Comparison of ENCODE assay signal across 9 mouse cellular contexts in genomic region chr2:152399122-152399542, GRCm38 (mm10). TPM values are rescaled to one million over a fixed set of nuclear protein-coding genes. Genes with fewer than 3 reads are reported as not detected.
A peak's percentile ranks its signal among the peaks of the same experiment; 100 is the strongest.
DNase-seq lines count a peak whose midpoint lies in the region; ATAC-seq and TF ChIP-seq lines count a peak whose summit lies in the region.
"Had no signal": no experiment of that assay in that cellular context is flagged by ENCODE, and none has a peak within 500 bp of the region (broad histone marks: within the 10 kb centered on the region; RNA-seq: fewer than 3 reads in every experiment).

No protein-coding gene starts in this region.

- peaks cover 8 to 27% of the 10 kb centered on the region in 2 experiments for H3K4me1 ChIP-seq in heart, embryonic 14.5 days (ENCODE audit: control insufficient read depth in 2 of 2, insufficient read depth in 2 of 2, low read length in 2 of 2)
- peaks cover 41% of the 10 kb centered on the region for H3K4me1 ChIP-seq in G1E (ENCODE audit: insufficient read depth, low read depth, low read length)
- peaks cover 24% of the 10 kb centered on the region for H3K4me1 ChIP-seq in forebrain, embryonic 16.5 days (replicated peaks; ENCODE audit: control insufficient read depth, insufficient read depth, low read length)
- H3K4me1 ChIP-seq in liver, postnatal 0 days (ENCODE audit: insufficient read depth) = peaks cover 23% of the 10 kb centered on the region

- H3K4me2 ChIP-seq in heart, embryonic 14.5 days (ENCODE audit: low read length) = peak overlapping the region; percentile 97
- peak overlapping the region; percentile 83 for H3K4me2 ChIP-seq in forebrain, embryonic 16.5 days (ENCODE audit: low read length)
- peak overlapping the region; percentile 90 for H3K4me2 ChIP-seq in liver, postnatal 0 days (ENCODE audit: low read depth, low read length)

- peak overlapping the region; percentile 99 for H3K9ac ChIP-seq in heart, embryonic 14.5 days (ENCODE audit: low read length)
- H3K9ac ChIP-seq in forebrain, embryonic 16.5 days (replicated peaks; ENCODE audit: low read depth, low read length) = peak overlapping the region; percentile 97
- H3K9ac ChIP-seq in liver, postnatal 0 days (replicated peaks) = peak overlapping the region; percentile 56

- H3K27ac ChIP-seq in heart, embryonic 14.5 days (replicated peaks in 1 of 2; ENCODE audit: control insufficient read depth in 1 of 2, insufficient read depth in 1 of 2, low read depth in 2 of 2, low read length in 2 of 2) = peak overlapping the region; percentile 97 to 100
- H3K27ac ChIP-seq in forebrain, embryonic 16.5 days (ENCODE audit: low read length) = peak overlapping the region; percentile 100
- peak overlapping the region; percentile 42 for H3K27ac ChIP-seq in liver, postnatal 0 days (ENCODE audit: low read depth)

- no peak for DNase-seq in heart, adult 9 months (ENCODE audit: low spot score in 2 of 2)
- no peak for DNase-seq in G1E (ENCODE audit: low spot score)
- DNase-seq in liver, postnatal 0 days = no peak
- DNase-seq in Muller cell, postnatal 12 days (ENCODE audit: inconsistent ontology term) = no peak
- DNase-seq in adrenal gland, postnatal 14 days = no peak
- DNase-seq in urinary bladder, postnatal 14 days (ENCODE audit: low spot score) = no peak

- H3K4me3 ChIP-seq in heart, embryonic 14.5 days (ENCODE audit: control insufficient read depth in 1 of 2, insufficient read depth in 1 of 2, low read depth in 1 of 2, low read length in 2 of 2) = peak overlapping the region; percentile 95 to 99
- peak overlapping the region; percentile 79 for H3K4me3 ChIP-seq in G1E (ENCODE audit: low read depth, low read length)
- peak overlapping the region; percentile 84 for H3K4me3 ChIP-seq in forebrain, embryonic 16.5 days (replicated peaks; ENCODE audit: low read length)
- H3K4me3 ChIP-seq in liver, postnatal 0 days (ENCODE audit: low read depth, low read length) = peak overlapping the region; percentile 73

- ATAC-seq in heart, embryonic 14.5 days (ENCODE audit: insufficient number of reproducible peaks, insufficient read depth, low FRiP score, low read depth) = no peak
- no peak for ATAC-seq in G1E (ENCODE audit: extremely low read depth, insufficient number of reproducible peaks, low FRiP score, poor library complexity, severe bottlenecking)
- peak; percentile 13 for ATAC-seq in forebrain, embryonic 16.5 days
- no peak for ATAC-seq in liver, postnatal 0 days

- H3K27me3 ChIP-seq in heart, embryonic 14.5 days (ENCODE audit: control insufficient read depth, insufficient read depth, low read length) = no peaks in the 10 kb centered on the region
- H3K27me3 ChIP-seq in G1E (ENCODE audit: insufficient read depth, low read length) = peaks cover 31% of the 10 kb centered on the region
- no peaks in the 10 kb centered on the region for H3K27me3 ChIP-seq in forebrain, embryonic 16.5 days (replicated peaks; ENCODE audit: control insufficient read depth, insufficient read depth, low read length)
- no peaks in the 10 kb centered on the region for H3K27me3 ChIP-seq in liver, postnatal 0 days (ENCODE audit: insufficient read depth, low read length)

- no peak for TF ChIP-seq EP300 in liver, postnatal 0 days (IDR thresholded peaks at IDR 0.05; ENCODE audit: low read depth)

- peaks cover 13% of the 10 kb centered on the region for H3K36me3 ChIP-seq in heart, embryonic 14.5 days (ENCODE audit: control insufficient read depth, insufficient read depth, low read length)
- H3K36me3 ChIP-seq in G1E (replicated peaks) = peaks cover 13% of the 10 kb centered on the region
- H3K36me3 ChIP-seq in forebrain, embryonic 16.5 days (ENCODE audit: control insufficient read depth, insufficient read depth) = no peaks in the 10 kb centered on the region
- no peaks in the 10 kb centered on the region for H3K36me3 ChIP-seq in liver, postnatal 0 days (replicated peaks; ENCODE audit: insufficient read depth, low read length)

- no peak for TF ChIP-seq CTCF in G1E (IDR thresholded peaks at IDR 0.05; ENCODE audit: low read depth, low read length)
- TF ChIP-seq CTCF in liver, postnatal 0 days (IDR thresholded peaks at IDR 0.05; ENCODE audit: low read depth) = no peak

- H3K9me3 ChIP-seq in heart, embryonic 14.5 days (ENCODE audit: control insufficient read depth, low read length) = no peaks in the 10 kb centered on the region
- H3K9me3 ChIP-seq in G1E (replicated peaks) = peaks cover 20% of the 10 kb centered on the region
- no peaks in the 10 kb centered on the region for H3K9me3 ChIP-seq in forebrain, embryonic 16.5 days (ENCODE audit: control insufficient read depth, low read length)
- no peaks in the 10 kb centered on the region for H3K9me3 ChIP-seq in liver, postnatal 0 days (ENCODE audit: low read length)

- 1% methylated on average over 13 of the region's 13 CpGs for WGBS in heart, embryonic 14.5 days
- under 1% methylated on average over 13 of the region's 13 CpGs for WGBS in forebrain, embryonic 16.5 days
- 9% methylated on average over 13 of the region's 13 CpGs for WGBS in liver, postnatal 0 days (ENCODE audit: insufficient replicate concordance)

RNA-seq across cellular contexts. Expression of gene Sox12, which starts 1.3 kb away (rescaled TPM):
- 13.1 and 15.0 TPM in 2 replicates for polyA plus RNA-seq in heart, embryonic 14.5 days (2014; fragmentation: Nextera tagmentation; extraction: Ambion mirVana)
- total RNA-seq in G1E (2014; fragmentation: Nextera tagmentation) (29.4 and 34.4 TPM in 2 replicates), G1E (2017) (0.98 and 1.7 TPM in 2 replicates)
- polyA plus RNA-seq in G1E (2012) = 60.0 and 62.8 TPM in 2 replicates
- 15.8 and 16.8 TPM in 2 replicates for polyA plus RNA-seq in forebrain, embryonic 16.5 days (2015; fragmentation: Nextera tagmentation; extraction: Ambion mirVana)
- polyA plus RNA-seq in liver, postnatal 0 days (2015; fragmentation: Nextera tagmentation; extraction: Ambion mirVana) = 1.2 and 1.3 TPM in 2 replicates
- total RNA-seq in adrenal gland, postnatal 14 days (2021) = 14.7 and 16.0 TPM in 2 replicates

RNA-seq across cellular contexts. Expression of gene Zcchc3, which starts 15.7 kb away (rescaled TPM):
- 35.7 and 36.1 TPM in 2 replicates for polyA plus RNA-seq in heart, embryonic 14.5 days (2014; fragmentation: Nextera tagmentation; extraction: Ambion mirVana)
- total RNA-seq in G1E (2014; fragmentation: Nextera tagmentation) (21.1 and 23.7 TPM in 2 replicates), G1E (2017) (12.4 and 12.9 TPM in 2 replicates)
- 21.8 and 22.8 TPM in 2 replicates for polyA plus RNA-seq in G1E (2012)
- polyA plus RNA-seq in forebrain, embryonic 16.5 days (2015; fragmentation: Nextera tagmentation; extraction: Ambion mirVana) = 13.3 and 14.1 TPM in 2 replicates
- polyA plus RNA-seq in liver, postnatal 0 days (2015; fragmentation: Nextera tagmentation; extraction: Ambion mirVana) = 6.4 and 7.4 TPM in 2 replicates
- total RNA-seq in adrenal gland, postnatal 14 days (2021) = 8.3 and 9.9 TPM in 2 replicates

RNA-seq across cellular contexts. Expression of gene 6820408C15Rik, which starts 16.3 kb away (rescaled TPM):
- polyA plus RNA-seq in heart, embryonic 14.5 days (2014; fragmentation: Nextera tagmentation; extraction: Ambion mirVana) = 1.8 and 2.3 TPM in 2 replicates
- total RNA-seq in G1E (2014; fragmentation: Nextera tagmentation) (2.1 and 3.8 TPM in 2 replicates), G1E (2017) (0.49 and 0.64 TPM in 2 replicates)
- polyA plus RNA-seq in G1E (2012) = 0.17 and 0.18 TPM in 2 replicates
- polyA plus RNA-seq in forebrain, embryonic 16.5 days (2015; fragmentation: Nextera tagmentation; extraction: Ambion mirVana) = 1.4 and 1.9 TPM in 2 replicates
- 0.13 and 0.42 TPM in 2 replicates for polyA plus RNA-seq in liver, postnatal 0 days (2015; fragmentation: Nextera tagmentation; extraction: Ambion mirVana)
- total RNA-seq in adrenal gland, postnatal 14 days (2021) = 0.37 and 0.38 TPM in 2 replicates
- total RNA-seq: hematopoietic stem cell, adult 5-6 weeks had no signal

RNA-seq across cellular contexts. Expression of gene Nrsn2, which starts 22.7 kb away (rescaled TPM):
- polyA plus RNA-seq in heart, embryonic 14.5 days (2014; fragmentation: Nextera tagmentation; extraction: Ambion mirVana) = 2.2 and 3.8 TPM in 2 replicates
- not detected in 2 replicates for total RNA-seq in G1E (2014; fragmentation: Nextera tagmentation)
- total RNA-seq in G1E (2017) = 0.17 TPM in 1 of 2 replicates, not detected in the other
- polyA plus RNA-seq in G1E (2012) = not detected in 2 replicates
- 10.5 and 22.6 TPM in 2 replicates for polyA plus RNA-seq in forebrain, embryonic 16.5 days (2015; fragmentation: Nextera tagmentation; extraction: Ambion mirVana)
- not detected in 2 replicates for polyA plus RNA-seq in liver, postnatal 0 days (2015; fragmentation: Nextera tagmentation; extraction: Ambion mirVana)
- total RNA-seq in adrenal gland, postnatal 14 days (2021) = 2.8 and 3.0 TPM in 2 replicates
- total RNA-seq: hematopoietic stem cell, adult 5-6 weeks had no signal

RNA-seq across cellular contexts. Expression of gene Trib3, which starts 55.3 kb away (rescaled TPM):
- polyA plus RNA-seq in heart, embryonic 14.5 days (2014; fragmentation: Nextera tagmentation; extraction: Ambion mirVana) = 1.8 and 1.9 TPM in 2 replicates
- 24.5 and 25.0 TPM in 2 replicates for total RNA-seq in G1E (2014; fragmentation: Nextera tagmentation)
- total RNA-seq in G1E (2017) = 1.9 and 2.1 TPM in 2 replicates
- 17.8 and 24.9 TPM in 2 replicates for polyA plus RNA-seq in G1E (2012)
- 0.78 and 1.9 TPM in 2 replicates for polyA plus RNA-seq in forebrain, embryonic 16.5 days (2015; fragmentation: Nextera tagmentation; extraction: Ambion mirVana)
- 4.1 and 5.5 TPM in 2 replicates for polyA plus RNA-seq in liver, postnatal 0 days (2015; fragmentation: Nextera tagmentation; extraction: Ambion mirVana)
- total RNA-seq in adrenal gland, postnatal 14 days (2021) = 4.5 and 6.0 TPM in 2 replicates

Comparison
In these comparisons a context has a peak if more than half of its experiments do, and no peak if none do; other contexts are left out.
1. H3K27ac ChIP-seq: peak in every context shown above with its lines; median percentile 100 in forebrain, embryonic 16.5 days; 98 in heart, embryonic 14.5 days; 42 in liver, postnatal 0 days.